Mouse (Mus musculus) embryonic facial prominence, embryonic 14.5 days (tissue): ENCODE data around the gene Vstm2a. TPM values are rescaled to one million over a fixed set of nuclear protein-coding genes. Genes with fewer than 3 reads are reported as not detected.

Experiments
- ATAC-seq: fragments of 200-750 bp; cut with Nextera tagmentation; 2 replicates; pipeline ENCODE4 v1.8.0; 2017; ENCODE audit warnings: low read depth, moderate number of reproducible peaks, moderate TSS enrichment
- DNase-seq: peaks from one replicate; pipeline ENCODE4 v3.0.0-alpha.2; 2015; ENCODE audit warnings: low spot score
- H3K27ac ChIP-seq: fragments of 300-500 bp; sonication (generic); replicated peaks from 2 replicates; pipeline ENCODE4 v1.5.1; 2014; ENCODE audit warnings: low read depth, mild to moderate bottlenecking, low read length, moderate library complexity
- H3K27me3 ChIP-seq: fragments of 300-500 bp; sonication (generic); replicated peaks from 2 replicates; pipeline ENCODE4 v1.6.1; 2014; ENCODE audit warnings: low read length; ENCODE audit not compliant: control insufficient read depth, insufficient read depth
- H3K36me3 ChIP-seq: fragments of 300-500 bp; sonication (generic); 2 replicates; pipeline ENCODE4 v1.6.1; 2014; ENCODE audit warnings: low read length, mixed read lengths; ENCODE audit not compliant: control insufficient read depth, insufficient read depth
- H3K4me1 ChIP-seq: fragments of 300-500 bp; sonication (generic); 2 replicates; pipeline ENCODE4 v1.6.1; 2014; ENCODE audit warnings: antibody characterized with exemption, low read length; ENCODE audit not compliant: control insufficient read depth, insufficient read depth
- H3K4me2 ChIP-seq: fragments of 300-500 bp; sonication (generic); 2 replicates; pipeline ENCODE4 v1.6.1; 2014; ENCODE audit warnings: low read depth, mild to moderate bottlenecking, low read length, moderate library complexity, mixed read lengths
- H3K4me3 ChIP-seq: fragments of 300-500 bp; sonication (generic); 2 replicates; pipeline ENCODE4 v1.5.1; 2014; ENCODE audit warnings: low read depth, mild to moderate bottlenecking, low read length
- H3K9ac ChIP-seq: fragments of 300-500 bp; sonication (generic); 2 replicates; pipeline ENCODE4 v1.6.1; 2014; ENCODE audit warnings: low read depth, mild to moderate bottlenecking, low read length, moderate library complexity, mixed read lengths
- H3K9me3 ChIP-seq: fragments of 300-500 bp; sonication (generic); 2 replicates; pipeline ENCODE4 v1.6.1; 2016; ENCODE audit warnings: low read length; ENCODE audit not compliant: control insufficient read depth
- WGBS: fragments of 180-500 bp; shearing (Covaris S2); extraction: QIAGEN DNeasy Blood & Tissue Kit; methylation state at CpG from one replicate; pipeline ENCODE4 v1.1.7; 2014; 5-methylcytosine and 5-hydroxymethylcytosine counted together
- polyA plus RNA-seq: library from polyadenylated mRNA; unstranded; fragments of >200 nt; fragmentation: Nextera tagmentation; extraction: Ambion mirVana; gene quantifications from 2 replicates; pipeline ENCODE4 v1.2.1, GENCODE M21; 2014

Gene Vstm2a
- polyA plus RNA-seq, 1 experiment from 2014 or later, result 8.4 TPM

- no peak overlapping the region for H3K27ac ChIP-seq
- no peak overlapping the region for H3K4me2 ChIP-seq
- no peak for ATAC-seq
- H3K9me3 ChIP-seq, result no peaks in the 10 kb centered on the region
- no peak overlapping the region for H3K4me3 ChIP-seq
- WGBS, result 57% methylated on average over 8 of the region's 8 CpGs
- no peak for DNase-seq
- no peaks in the 10 kb centered on the region for H3K36me3 ChIP-seq
- H3K4me1 ChIP-seq, result no peaks in the 10 kb centered on the region
- H3K27me3 ChIP-seq, result no peaks in the 10 kb centered on the region
- H3K9ac ChIP-seq, result no peak overlapping the region
These were observed 109.5 kb downstream of the Vstm2a start for GRCm38 (mm10) chr11:16366852-16367587.

GRCm38 (mm10) chr11:16403627-16404026 lies 146.1 kb downstream of the Vstm2a start:
- ATAC-seq, result no peak
- H3K36me3 ChIP-seq, result no peaks in the 10 kb centered on the region
- H3K4me1 ChIP-seq, result no peaks in the 10 kb centered on the region
- H3K9ac ChIP-seq, result no peak overlapping the region
- no peak overlapping the region for H3K27ac ChIP-seq
- H3K4me3 ChIP-seq, result no peak overlapping the region
- no peak for DNase-seq
- H3K4me2 ChIP-seq, result no peak overlapping the region
- no peaks in the 10 kb centered on the region for H3K9me3 ChIP-seq
- no peaks in the 10 kb centered on the region for H3K27me3 ChIP-seq
- 48% methylated on average over 2 of the region's 2 CpGs for WGBS

GRCm38 (mm10) chr11:16411736-16412135 lies 154.2 kb downstream of the Vstm2a start:
- WGBS, result 66% methylated on average over 1 of the region's 1 CpGs
- ATAC-seq, result no peak

GRCm38 (mm10) chr11:16412609-16413008 lies 155.1 kb downstream of the Vstm2a start:
- H3K4me2 ChIP-seq, result no peak overlapping the region
- ATAC-seq (peak; percentile 72; the same call in 1 of the 2 replicates), DNase-seq (peak; percentile 91)
- no peaks in the 10 kb centered on the region for H3K9me3 ChIP-seq
- H3K4me1 ChIP-seq, result no peaks in the 10 kb centered on the region
- no peaks in the 10 kb centered on the region for H3K36me3 ChIP-seq
- H3K27me3 ChIP-seq, result no peaks in the 10 kb centered on the region
- no peak overlapping the region for H3K9ac ChIP-seq
- H3K27ac ChIP-seq, result no peak overlapping the region
- no peak overlapping the region for H3K4me3 ChIP-seq
- 27% methylated on average over 4 of the region's 4 CpGs for WGBS

More at GRCm38 (mm10) chr11:16411736-16412135, 154.2 kb downstream of the Vstm2a start:
- Histone ChIP-seq H3K9ac (no peak overlapping the region), H3K27ac (no peak overlapping the region), H3K4me2 (no peak overlapping the region), H3K4me1 (no peaks in the 10 kb centered on the region), H3K27me3 (no peaks in the 10 kb centered on the region), H3K36me3 (no peaks in the 10 kb centered on the region), H3K9me3 (no peaks in the 10 kb centered on the region), H3K4me3 (no peak overlapping the region)
- no peak for DNase-seq

GRCm38 (mm10) chr11:16413077-16413644 lies 155.6 kb downstream of the Vstm2a start:
- H3K27me3 ChIP-seq, result no peaks in the 10 kb centered on the region
- no peak overlapping the region for H3K9ac ChIP-seq
- H3K4me3 ChIP-seq, result no peak overlapping the region
- H3K4me2 ChIP-seq, result no peak overlapping the region
- no peak overlapping the region for H3K27ac ChIP-seq
- no peaks in the 10 kb centered on the region for H3K9me3 ChIP-seq
- WGBS, result 41% methylated on average over 1 of the region's 1 CpGs
- H3K36me3 ChIP-seq, result no peaks in the 10 kb centered on the region
- DNase-seq, result no peak
- no peaks in the 10 kb centered on the region for H3K4me1 ChIP-seq
- no peak for ATAC-seq

GRCm38 (mm10) chr11:16439548-16440251 lies 182.2 kb downstream of the Vstm2a start:
- Histone ChIP-seq H3K9ac (no peak overlapping the region), H3K27ac (no peak overlapping the region), H3K4me1 (no peaks in the 10 kb centered on the region), H3K4me2 (no peak overlapping the region), H3K9me3 (no peaks in the 10 kb centered on the region), H3K36me3 (no peaks in the 10 kb centered on the region), H3K4me3 (no peak overlapping the region), H3K27me3 (no peaks in the 10 kb centered on the region)
- WGBS, result 89% methylated on average over 7 of the region's 7 CpGs
- ATAC-seq (no peak), DNase-seq (no peak)
